Mouse (Mus musculus) monocyte, adult 2 months (primary cell): ENCODE results near the gene 2210017I01Rik.

ENCODE experiments used
- DNase-seq, 2 experiments: peaks; one replicate each; pipeline ENCODE4 v3.0.0; 2022; ENCODE audit warnings: low spot score in 2 of 2, low read depth in 1 of 2

The 2210017I01Rik gene

DNA sequence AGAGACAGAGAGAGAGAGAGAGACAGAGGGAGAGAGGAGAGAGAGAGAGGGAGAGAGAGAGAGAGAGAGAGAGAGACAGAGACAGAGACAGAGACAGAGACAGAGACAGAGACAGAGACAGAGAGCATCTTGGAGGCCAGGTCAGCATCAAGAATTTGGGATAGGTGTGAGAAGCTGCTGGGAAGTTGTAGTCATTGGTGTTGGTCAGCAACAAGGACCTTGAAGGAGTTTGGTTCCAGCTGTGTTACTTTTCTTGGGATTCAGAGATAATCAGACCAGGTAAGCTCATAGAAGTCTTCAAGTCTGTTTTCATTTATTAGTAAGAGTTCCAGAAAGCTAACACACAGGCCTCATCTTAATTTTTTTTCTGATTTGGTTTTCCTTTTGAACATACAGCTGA, at the start of gene 2210017I01Rik:
TSS of gene 2210017I01Rik (minus strand) at position 101 of the 400 bp plus-strand sequence.
- no peak for DNase-seq

DNA sequence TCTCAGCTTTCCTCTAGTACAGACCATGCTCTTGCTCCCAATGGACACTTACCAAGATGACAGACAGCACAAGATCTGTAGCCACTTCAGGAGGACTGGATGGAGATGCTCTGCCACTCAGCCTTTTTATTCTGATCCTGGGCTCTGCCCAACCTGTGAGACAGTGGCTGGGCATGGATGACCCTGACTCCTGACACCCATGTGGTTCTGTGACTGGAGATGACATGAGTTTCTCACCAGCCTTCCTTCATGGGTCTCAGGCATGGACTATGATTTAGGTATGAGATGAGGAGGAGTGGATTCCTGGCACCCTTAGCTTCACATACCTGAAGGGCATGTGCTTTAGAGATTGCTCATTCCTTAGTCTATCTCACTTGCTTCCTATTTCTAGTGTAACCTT, 49.5 kb upstream of the 2210017I01Rik start, which contains the start of gene Lce1b:
TSS of gene Lce1b (minus strand) at position 101 of the 400 bp plus-strand sequence.
- DNase-seq: no peak

DNA sequence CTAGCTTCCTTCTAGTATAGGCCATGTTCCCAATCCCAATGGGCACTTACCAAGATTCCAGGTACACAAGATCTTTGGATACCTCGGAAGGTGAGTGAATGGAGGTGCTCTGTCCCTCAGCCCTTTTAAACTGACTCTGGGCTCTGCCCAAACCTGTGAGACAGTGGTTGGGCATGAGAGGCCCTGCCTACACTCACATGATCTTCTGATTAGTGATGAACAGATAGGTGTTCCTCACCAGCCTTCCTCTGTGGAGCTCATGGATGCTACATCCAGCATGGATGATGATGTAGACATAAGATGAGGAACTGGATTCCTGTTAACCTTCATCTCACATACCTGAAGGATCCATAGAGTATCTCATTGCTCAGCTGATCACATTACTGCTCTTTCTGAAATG, 40.9 kb upstream of the 2210017I01Rik start, which contains the start of gene Lce1a1:
TSS of gene Lce1a1 (minus strand) at position 101 of the 400 bp plus-strand sequence.
- no peak for DNase-seq

DNA sequence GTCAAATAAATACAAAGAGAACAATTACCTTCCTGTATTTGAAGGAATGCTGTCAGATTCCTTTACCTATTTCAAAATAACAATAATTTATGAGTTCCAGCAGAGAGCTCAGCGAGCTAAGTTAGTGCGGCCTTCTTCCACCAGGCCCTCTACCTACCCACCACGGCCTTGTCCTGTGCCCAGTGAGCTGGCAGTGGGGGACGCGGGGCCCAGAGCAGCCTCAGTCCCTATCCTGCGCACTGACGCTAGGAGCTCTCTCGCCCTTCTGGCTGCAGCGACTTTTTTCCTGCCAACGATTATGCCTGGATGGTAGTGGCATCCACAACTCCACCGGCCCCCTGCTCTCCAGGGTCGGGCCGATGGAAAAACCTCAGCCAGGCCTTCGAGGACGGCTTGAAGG, 32.6 kb upstream of the 2210017I01Rik start:
- DNase-seq: no peak

DNA sequence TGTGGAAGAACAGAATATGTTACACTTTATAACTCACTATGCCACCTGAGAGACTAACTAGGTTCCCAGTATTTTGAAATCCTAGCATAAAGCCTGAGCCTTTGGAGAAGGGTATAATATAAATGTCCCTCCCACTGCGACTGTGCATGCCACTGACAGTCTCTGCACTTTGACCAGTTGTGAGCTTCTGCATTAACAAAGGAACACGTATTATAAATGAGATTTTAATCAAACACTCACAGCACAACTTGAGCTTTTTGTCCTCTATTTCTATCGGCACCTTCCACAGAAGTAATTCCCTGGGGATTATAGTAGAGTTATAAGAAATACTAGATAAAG, 31.3 kb upstream of the 2210017I01Rik start:
- no peak for DNase-seq

DNA sequence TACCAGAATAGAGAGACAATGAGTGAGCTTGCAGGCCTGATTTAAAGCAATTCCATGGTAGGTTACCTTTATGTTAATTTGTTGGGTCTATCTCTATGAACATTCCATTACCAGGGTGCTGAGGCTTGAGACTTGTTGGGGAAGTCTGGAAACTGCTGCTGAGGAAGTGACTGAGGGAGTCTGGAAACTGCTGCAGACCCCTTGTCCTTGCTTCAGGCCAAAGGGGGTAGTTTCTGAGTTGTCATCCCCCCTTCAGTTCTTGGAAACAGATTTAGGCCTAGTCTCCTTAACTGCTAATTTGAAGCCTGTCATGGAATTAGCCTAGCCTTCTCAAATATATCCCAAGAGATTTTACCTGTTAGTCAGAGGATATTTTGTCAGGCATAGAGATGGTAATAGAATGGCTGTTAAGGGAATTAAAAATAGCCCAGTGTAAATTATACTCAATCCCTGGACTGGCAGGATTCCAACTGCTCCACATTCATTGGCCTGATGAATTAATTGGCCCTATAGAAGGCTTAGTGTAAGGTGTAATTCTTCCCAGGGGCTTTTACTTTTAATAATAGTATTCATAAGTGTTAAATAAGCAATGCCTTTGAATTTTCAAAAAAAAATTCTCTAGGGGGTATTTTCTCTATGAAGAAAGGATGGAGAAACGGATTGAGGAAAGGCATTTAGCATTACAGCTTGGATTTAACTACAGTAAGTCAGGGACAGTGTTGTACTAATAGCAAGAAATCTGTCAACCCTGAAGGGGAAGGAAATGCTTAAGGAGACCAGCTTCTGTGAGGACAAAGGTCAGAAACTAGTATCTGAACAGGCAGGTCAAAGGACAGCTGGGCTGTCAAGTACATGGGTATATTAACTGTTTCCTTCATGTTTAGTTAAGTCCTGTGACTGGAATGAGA, 30.7 kb upstream of the 2210017I01Rik start:
- no peak for DNase-seq

DNA sequence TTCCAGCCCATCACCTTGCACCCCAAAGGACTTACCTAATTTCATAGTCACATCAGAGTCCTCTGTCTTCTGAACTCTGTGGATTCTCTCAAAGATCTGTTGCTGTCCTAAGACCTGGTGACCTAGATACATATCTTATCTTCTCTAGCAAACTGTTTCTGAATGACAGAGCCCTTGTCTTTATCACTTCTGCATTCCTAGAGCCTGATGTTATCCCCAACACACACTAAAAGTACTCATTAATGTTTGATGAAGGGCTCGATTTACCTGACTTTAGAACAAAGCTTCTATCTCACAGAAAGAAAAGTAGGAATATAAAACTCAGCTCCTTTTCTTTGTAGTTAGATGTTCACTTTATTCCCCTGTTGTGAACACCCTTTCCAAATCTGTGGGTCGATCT, 14.3 kb upstream of the 2210017I01Rik start, which contains the start of gene Lce6a:
TSS of gene Lce6a (minus strand) at position 101 of the 400 bp plus-strand sequence.
- no peak for DNase-seq

DNA sequence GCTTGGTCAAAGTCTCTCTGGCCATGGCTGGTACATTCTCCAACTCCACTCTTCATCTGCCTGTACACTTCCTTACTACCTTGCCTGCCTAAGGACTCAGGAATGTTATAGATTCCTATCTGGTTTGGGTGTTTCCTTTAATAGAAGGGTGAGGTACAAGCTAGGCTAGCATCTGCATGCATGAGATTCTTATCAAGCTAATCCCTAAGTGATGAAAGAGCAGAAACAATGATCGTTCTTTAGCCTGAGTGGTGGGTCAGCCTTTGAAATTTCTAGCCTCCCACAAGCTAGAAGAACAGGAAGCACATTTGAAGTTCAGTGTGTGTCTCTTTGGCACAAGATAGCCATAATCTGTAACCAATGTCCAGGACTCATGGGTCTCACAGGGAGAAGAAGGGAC, 2.5 kb upstream of the 2210017I01Rik start:
- no peak for DNase-seq

DNA sequence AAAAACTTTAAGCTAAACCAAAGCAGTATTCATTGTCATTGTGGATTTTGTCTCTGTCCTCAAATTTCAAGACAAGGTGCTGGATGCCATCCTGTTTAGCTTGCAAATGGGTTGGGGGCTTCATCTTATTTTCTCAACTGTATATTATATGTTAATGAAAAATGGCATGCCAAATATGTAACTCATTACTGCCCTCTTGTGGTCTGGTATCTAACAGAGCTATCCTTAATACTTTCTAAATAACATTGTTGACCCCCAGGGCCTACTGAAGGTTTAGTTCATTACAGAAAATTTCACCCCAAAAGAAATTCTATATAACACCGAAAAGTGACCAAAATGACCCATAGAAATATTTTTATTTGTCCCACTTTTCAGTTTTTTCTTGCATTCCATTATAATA, 5.1 kb downstream of the 2210017I01Rik start:
- no peak for DNase-seq

DNA sequence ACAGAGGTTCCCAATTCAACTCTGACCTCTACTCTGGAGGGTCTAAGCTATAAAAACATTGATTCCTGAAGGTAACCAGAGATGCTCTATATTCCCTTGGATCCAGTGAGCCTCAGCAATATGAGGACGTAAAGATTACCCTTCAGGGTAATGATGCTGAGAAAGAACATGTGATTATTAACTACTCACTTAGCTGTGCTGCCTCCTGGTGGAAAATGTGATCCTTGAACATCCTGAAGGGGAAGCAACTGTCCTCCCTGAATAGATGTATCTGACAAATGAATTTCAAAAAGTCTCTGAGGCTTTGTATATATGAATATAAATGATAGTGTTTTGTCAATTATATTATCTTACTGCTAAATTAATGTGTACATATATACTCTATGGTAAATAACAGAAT, 6.8 kb downstream of the 2210017I01Rik start:
- DNase-seq: no peak

DNA sequence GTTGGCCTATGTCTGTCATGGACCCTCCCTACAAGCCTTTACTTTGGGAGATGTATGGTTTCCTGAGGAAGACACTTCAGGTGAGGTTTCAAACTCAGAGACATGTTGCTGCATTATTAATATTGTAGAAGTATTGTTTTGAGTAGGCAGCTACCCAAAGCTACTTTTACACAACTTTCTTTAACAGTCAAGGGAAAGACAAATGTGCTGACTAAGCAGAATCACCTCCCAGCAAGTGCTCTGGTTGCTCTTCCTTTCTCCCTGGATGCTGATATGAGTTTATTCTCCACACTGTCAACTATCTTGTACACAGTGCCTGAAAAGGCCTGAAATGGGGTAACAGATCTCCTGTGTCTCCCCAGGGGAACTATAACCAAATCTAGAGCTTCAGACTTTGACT, 7.3 kb downstream of the 2210017I01Rik start:
- no peak for DNase-seq

DNA sequence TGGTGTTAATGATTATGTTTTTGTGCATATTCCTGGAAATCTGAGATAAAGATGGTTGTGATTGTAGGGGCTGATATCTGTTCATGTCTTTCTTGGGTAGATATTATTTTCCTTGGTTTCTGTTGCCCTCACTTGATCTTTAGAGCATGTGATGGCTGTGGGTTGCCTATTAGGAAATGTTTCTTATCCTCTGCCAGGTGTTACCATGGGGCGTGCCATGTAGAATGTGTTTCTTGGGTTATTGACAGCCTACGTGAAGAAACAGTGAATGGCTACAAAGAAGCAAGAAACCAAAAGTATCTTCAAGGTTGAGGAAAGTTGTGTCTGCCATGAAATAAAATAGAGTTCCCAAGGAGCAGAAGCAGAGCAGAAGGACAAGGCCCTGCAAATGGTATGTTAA, 8.9 kb downstream of the 2210017I01Rik start:
- no peak for DNase-seq

DNA sequence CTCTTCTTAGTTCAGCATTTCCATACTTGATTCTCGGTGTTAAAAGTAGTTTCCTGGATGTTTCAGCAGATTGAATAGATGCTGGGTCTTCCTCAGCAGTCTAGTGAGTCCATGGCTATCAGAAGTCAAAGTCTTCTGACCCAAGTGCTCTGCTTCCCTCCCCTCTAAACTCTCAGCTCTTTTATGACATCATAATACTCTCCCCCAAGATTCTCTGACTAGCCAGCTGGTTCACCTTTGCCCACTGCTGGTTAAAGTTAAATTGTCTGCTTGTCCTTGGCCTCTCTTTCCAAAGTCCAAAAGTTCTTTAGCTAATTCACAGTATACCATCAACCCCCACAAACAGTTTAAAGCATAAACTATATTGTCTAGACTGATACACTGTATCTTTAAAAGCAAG, 18.4 kb downstream of the 2210017I01Rik start, which contains the start of gene Smcp:
TSS of gene Smcp (minus strand) at position 140 of the 400 bp plus-strand sequence.
- DNase-seq: no peak

DNA sequence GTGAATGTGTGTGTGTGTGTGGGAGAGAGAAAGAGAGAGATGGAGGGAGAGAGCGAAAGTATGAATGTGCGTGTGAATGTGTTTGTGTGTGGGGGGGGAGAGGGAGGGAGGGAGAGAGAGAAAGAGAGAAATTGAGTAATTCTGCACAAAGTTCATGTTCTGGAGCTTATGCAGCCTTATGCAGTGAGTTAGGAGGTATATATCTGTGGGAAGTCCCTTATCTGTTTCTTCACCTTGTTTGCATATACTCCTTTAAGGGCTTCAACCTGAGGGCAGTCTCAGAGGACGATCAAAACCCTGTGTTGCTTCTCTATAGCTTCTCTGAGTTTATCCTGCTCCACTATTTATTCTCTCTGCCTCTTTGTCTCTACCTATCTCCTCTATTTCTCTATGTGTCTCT, 20.1 kb downstream of the 2210017I01Rik start:
- DNase-seq: no peak

DNA sequence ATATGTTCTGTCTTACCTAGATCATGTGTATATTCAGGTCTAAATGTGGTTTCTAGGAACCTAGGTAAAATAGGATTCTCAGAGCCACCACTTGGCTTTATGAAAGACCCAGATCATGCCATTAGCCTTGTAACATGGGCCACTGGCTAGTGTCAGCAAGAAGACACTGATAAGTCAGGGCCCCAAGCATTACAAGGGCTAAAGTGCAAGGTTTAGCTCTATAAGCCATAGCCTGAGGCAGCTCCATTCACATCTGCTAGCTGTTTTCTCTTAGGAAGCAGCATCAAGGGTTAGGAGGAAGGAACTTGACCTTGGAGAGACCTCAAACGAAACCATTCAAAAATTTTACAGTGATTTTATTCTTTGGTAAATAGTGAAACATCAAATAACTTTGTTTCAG, 22.2 kb downstream of the 2210017I01Rik start:
- DNase-seq: no peak

DNA sequence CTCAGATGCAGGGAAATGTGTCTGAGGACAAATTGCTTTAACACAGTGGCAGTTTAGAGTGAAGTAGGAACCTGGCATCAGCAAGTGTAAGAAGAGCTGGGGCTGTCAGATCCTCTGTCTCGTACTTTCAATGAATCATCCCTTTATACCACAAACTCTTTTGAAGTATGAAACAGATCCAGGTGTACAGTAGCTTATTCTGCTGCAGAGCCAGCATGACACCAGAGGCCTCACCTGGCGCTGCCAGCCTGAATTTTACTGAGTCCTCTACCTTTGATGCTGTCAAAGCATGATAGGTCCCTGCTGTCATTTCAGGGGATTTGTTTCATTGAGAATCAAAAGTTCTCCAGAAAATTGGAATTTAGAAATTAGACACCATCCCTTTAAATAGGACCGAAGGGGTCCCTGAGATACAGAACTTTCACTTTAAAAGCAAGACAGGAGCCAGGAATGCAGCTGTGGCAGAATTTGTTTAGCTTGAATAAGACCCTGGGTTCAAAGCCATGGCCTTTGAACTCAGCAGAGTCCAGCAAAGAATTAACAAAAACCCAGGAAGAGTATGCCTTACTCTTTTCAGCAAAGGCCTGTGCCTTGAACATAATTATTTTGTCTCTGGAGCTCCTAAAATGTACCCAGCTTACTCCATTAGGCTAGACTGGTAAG, 24.0 kb downstream of the 2210017I01Rik start:
- no peak for DNase-seq

DNA sequence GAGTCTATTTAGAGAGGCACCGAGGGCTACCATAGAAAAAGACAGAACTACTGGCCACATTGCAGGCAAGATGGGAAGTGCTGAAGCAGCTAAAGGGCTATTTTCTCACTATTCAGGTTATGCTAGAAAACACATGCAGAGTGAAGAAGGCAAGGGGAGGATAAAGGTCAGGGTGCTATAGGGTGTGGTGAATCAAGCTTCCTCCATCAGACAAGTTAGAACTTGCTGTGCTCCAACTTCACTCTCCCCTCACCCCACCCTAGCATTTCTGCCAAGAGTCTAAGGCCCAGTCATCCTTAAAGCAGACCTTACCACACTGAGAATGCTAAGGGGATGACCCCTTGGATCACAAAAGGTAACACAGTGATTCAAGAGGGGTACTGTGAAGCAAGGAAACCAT, 27.8 kb downstream of the 2210017I01Rik start:
- no peak for DNase-seq

DNA sequence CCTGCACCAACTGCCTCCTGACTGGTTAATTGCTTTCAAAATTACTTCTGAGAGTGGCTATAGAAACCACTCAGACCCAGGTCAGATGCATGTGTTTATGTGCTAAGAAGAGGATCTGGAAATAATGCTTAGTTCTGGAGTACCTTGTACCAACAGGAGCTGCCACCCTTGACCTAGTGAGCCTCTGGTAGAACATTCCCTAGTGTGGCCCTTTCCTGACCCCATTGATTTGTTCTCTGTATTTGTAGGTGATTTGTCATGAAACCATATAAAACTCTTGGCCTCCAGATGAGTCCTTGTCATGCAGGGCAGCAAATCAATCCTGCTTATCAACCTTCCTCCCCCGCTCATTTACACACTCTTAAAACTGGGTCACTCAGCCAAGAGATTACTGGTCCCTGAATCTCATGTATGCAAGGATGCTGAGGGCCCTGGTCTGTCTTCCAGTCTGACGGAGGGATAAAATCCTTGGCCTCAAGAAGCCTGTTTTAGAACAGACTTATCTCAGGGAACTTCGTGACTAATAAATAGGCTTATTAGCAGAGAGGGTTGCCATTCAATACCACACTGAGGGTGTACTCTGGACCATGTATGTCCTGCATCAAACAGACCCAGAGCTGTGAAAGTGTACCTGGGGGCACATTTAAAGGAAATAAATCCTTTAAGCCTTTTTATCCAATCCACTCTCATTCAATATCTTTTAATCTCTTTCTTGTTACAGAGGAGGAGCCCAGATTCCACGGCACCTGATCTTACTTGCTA, 28.5 kb downstream of the 2210017I01Rik start:
- no peak for DNase-seq

DNA sequence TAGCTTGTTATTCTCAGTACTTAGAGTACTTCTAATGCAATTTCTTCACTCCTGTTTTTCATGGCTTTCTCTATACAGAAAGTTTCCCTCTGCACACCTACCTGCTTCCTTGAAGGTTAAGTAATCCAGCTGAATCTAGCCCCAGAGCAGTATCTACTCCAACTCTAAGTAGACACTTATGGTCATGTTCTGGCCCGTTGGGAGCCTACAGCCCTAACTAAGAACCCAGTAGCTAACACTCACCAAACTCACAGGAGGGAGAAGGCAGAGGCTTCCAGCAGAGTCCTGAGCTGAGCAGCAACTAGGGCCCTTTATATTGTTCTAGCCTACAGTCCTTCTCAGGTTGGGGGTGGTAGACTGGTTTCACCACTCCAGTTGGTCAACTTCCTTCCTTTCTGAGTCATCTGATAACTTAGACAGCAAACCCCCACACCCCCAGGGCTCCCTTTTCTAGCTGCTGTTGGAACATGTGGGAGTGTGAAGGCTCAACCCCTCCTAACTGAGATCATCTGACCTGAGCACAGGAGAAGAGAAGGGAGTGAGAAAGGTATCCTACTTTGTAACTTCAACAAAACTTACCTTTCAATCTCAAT, 33.7 kb downstream of the 2210017I01Rik start, which contains the start of gene Ivl:
TSS of gene Ivl (minus strand) at position 287 of the 593 bp plus-strand sequence.
- no peak for DNase-seq

DNA sequence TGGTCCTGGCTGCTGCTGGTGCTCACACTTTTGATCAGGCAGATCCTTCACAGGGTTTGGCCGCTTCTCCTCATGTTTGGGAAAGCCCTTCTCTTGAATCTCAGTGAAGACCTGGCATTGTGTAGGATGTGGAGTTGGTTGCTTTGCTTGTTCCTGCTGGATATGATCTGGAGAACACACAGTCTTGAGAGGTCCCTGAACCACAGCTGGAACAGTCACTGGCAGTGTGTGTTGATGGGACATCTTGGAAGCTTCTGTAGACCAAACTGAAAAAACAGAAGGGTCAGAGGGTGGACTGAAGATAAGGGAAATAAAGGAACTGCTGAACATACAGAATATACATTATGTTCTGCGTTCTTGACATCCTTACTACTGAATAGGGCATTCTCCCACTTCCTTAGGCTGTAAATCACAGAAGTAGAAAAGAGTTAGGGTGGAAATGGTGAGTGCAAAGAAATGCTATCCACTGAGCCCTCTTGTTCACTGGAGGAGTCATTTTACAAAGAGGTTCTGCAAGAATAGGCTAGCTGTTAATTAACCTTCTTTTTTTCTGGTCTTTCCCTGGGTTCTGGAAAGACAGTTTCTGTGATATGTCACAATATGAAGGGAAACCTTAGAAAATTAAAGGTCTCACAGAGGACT, 34.7 kb downstream of the 2210017I01Rik start:
- no peak for DNase-seq
